Comparison of ENCODE assay signal across 15 mouse cellular contexts in genomic region chr12:105021441-105022069, GRCm38 (mm10). TPM values are rescaled to one million over a fixed set of nuclear protein-coding genes. Genes with fewer than 3 reads are reported as not detected.
DNase-seq lines count a peak whose midpoint lies in the region; ATAC-seq and TF ChIP-seq lines count a peak whose summit lies in the region.
"Had no signal": no experiment of that assay in that cellular context is flagged by ENCODE, and none has a peak within 500 bp of the region (broad histone marks: within the 10 kb centered on the region; RNA-seq: fewer than 3 reads in every experiment).

No protein-coding gene starts in this region.

- H3K4me1 ChIP-seq in hindbrain, embryonic 10.5 days (replicated peaks) = peaks cover 21% of the 10 kb centered on the region
- peaks cover 8% of the 10 kb centered on the region; the same call in 1 of the 2 replicates for H3K4me1 ChIP-seq in hindbrain, embryonic 13.5 days (replicated peaks)
- no peaks in the 10 kb centered on the region for H3K4me1 ChIP-seq in forebrain, embryonic 14.5 days (ENCODE audit: control insufficient read depth, insufficient read depth, low read length)
- no peaks in the 10 kb centered on the region for H3K4me1 ChIP-seq in intestine, postnatal 0 days (replicated peaks; ENCODE audit: control insufficient read depth, insufficient read depth, low read length)
- H3K4me1 ChIP-seq: neural tube, embryonic 12.5 days had no signal

- WGBS in hindbrain, embryonic 10.5 days = 80% methylated on average over 8 of the region's 8 CpGs
- WGBS in hindbrain, embryonic 13.5 days = 86% methylated on average over 8 of the region's 8 CpGs
- 90% methylated on average over 8 of the region's 8 CpGs for WGBS in forebrain, embryonic 14.5 days
- WGBS in intestine, postnatal 0 days = 75% methylated on average over 8 of the region's 8 CpGs

- peaks cover 21% of the 10 kb centered on the region for H3K9me3 ChIP-seq in hindbrain, embryonic 10.5 days
- H3K9me3 ChIP-seq in hindbrain, embryonic 13.5 days = peaks cover 10% of the 10 kb centered on the region
- H3K9me3 ChIP-seq in forebrain, embryonic 14.5 days (replicated peaks; ENCODE audit: control insufficient read depth, low read length) = 0 out of 2 replicates have a peak, but pooled peaks cover 3% of the 10 kb centered on the region
- H3K9me3 ChIP-seq in intestine, postnatal 0 days (ENCODE audit: control insufficient read depth) = no peaks in the 10 kb centered on the region

- H3K27me3 ChIP-seq in hindbrain, embryonic 10.5 days (ENCODE audit: insufficient read depth, poor library complexity, severe bottlenecking) = no peaks in the 10 kb centered on the region
- no peaks in the 10 kb centered on the region for H3K27me3 ChIP-seq in hindbrain, embryonic 13.5 days
- H3K27me3 ChIP-seq in forebrain, embryonic 14.5 days (replicated peaks; ENCODE audit: control insufficient read depth, insufficient read depth, low read length) = no peaks in the 10 kb centered on the region
- no peaks in the 10 kb centered on the region for H3K27me3 ChIP-seq in intestine, postnatal 0 days (replicated peaks; ENCODE audit: control insufficient read depth, insufficient read depth, low read length)
- H3K27me3 ChIP-seq: neural tube, embryonic 12.5 days had no signal

- no peak overlapping the region for H3K4me3 ChIP-seq in hindbrain, embryonic 10.5 days
- no peak overlapping the region for H3K4me3 ChIP-seq in hindbrain, embryonic 13.5 days
- H3K4me3 ChIP-seq in forebrain, embryonic 14.5 days (ENCODE audit: low read depth, low read length) = no peak overlapping the region
- no peak overlapping the region for H3K4me3 ChIP-seq in intestine, postnatal 0 days (ENCODE audit: low read depth, low read length)
- H3K4me3 ChIP-seq: embryonic facial prominence, embryonic 10.5 days; neural tube, embryonic 12.5 days had no signal

- no peak for TF ChIP-seq CTCF in intestine, postnatal 0 days (IDR thresholded peaks at IDR 0.05; ENCODE audit: low read depth)

- no peak overlapping the region for H3K9ac ChIP-seq in hindbrain, embryonic 13.5 days
- no peak overlapping the region for H3K9ac ChIP-seq in forebrain, embryonic 14.5 days (ENCODE audit: low read length)
- H3K9ac ChIP-seq in intestine, postnatal 0 days (ENCODE audit: low read depth, low read length) = no peak overlapping the region
- H3K9ac ChIP-seq: hindbrain, embryonic 14.5 days; neural tube, embryonic 12.5 days had no signal

- H3K27ac ChIP-seq in hindbrain, embryonic 10.5 days = 0 out of 2 replicates have a peak overlapping the region, but pooled peaks have one; percentile 12
- no peak overlapping the region for H3K27ac ChIP-seq in hindbrain, embryonic 13.5 days
- no peak overlapping the region for H3K27ac ChIP-seq in forebrain, embryonic 14.5 days (ENCODE audit: low read depth, low read length)
- H3K27ac ChIP-seq in intestine, postnatal 0 days (ENCODE audit: low read depth, low read length) = no peak overlapping the region
- H3K27ac ChIP-seq: embryonic facial prominence, embryonic 10.5 days; hindbrain, embryonic 14.5 days; neural tube, embryonic 12.5 days had no signal

- DNase-seq in hindbrain, embryonic 10.5 days (ENCODE audit: low spot score) = no peak
- DNase-seq in induced T-regulatory cell, adult 2 months (ENCODE audit: low read depth) = peak; percentile 63
- no peak for DNase-seq in forebrain, embryonic 14.5 days (ENCODE audit: low spot score)
- no peak for DNase-seq in ovary, adult 18-20 months (ENCODE audit: low spot score)
- DNase-seq: cerebellum, postnatal 25 days; gastrocnemius, postnatal 25 days; kidney, adult 18-20 months; lung, adult 2 months had no signal

- H3K4me2 ChIP-seq in hindbrain, embryonic 13.5 days = no peak overlapping the region
- no peak overlapping the region for H3K4me2 ChIP-seq in forebrain, embryonic 14.5 days (ENCODE audit: low read length)
- H3K4me2 ChIP-seq in intestine, postnatal 0 days (replicated peaks; ENCODE audit: low read depth) = no peak overlapping the region
- H3K4me2 ChIP-seq: hindbrain, embryonic 14.5 days; neural tube, embryonic 12.5 days had no signal

- H3K36me3 ChIP-seq in hindbrain, embryonic 10.5 days = peaks cover 13% of the 10 kb centered on the region
- 0 out of 2 replicates have a peak, but pooled peaks cover 8% of the 10 kb centered on the region for H3K36me3 ChIP-seq in hindbrain, embryonic 13.5 days
- no peaks in the 10 kb centered on the region for H3K36me3 ChIP-seq in forebrain, embryonic 14.5 days (ENCODE audit: control insufficient read depth, insufficient read depth, low read length)
- H3K36me3 ChIP-seq in intestine, postnatal 0 days (ENCODE audit: control insufficient read depth, insufficient read depth) = no peaks in the 10 kb centered on the region

- ATAC-seq in hindbrain, embryonic 13.5 days (ENCODE audit: low FRiP score) = no peak
- ATAC-seq in CD4-positive, CD25-positive, alpha-beta regulatory T cell, adult 4 months = peak; percentile 48
- peak; percentile 32 for ATAC-seq in megakaryocyte, adult 5-6 weeks (ENCODE audit: poor library complexity, severe bottlenecking)
- ATAC-seq in forebrain, embryonic 14.5 days = no peak
- ATAC-seq in intestine, postnatal 0 days = no peak

RNA-seq across cellular contexts. Expression of gene Glrx5, which starts 10.9 kb away (rescaled TPM):
- polyA plus RNA-seq in hindbrain, embryonic 10.5 days (2016; fragmentation: Nextera tagmentation; extraction: Ambion mirVana) = 230 and 235 TPM in 2 replicates
- polyA plus RNA-seq in hindbrain, embryonic 13.5 days (2015; fragmentation: Nextera tagmentation; extraction: Ambion mirVana) = 156 and 158 TPM in 2 replicates
- polyA plus RNA-seq in CD4-positive, CD25-positive, alpha-beta regulatory T cell, adult 4 months (2017; shearing (Covaris generic)) = 1 to 10 TPM; 3.3 to 8.5 TPM
- 24.8 and 35.1 TPM in 2 replicates for total RNA-seq in megakaryocyte, adult 5-6 weeks (2015)
- 10.0 and 10.7 TPM in 2 replicates for total RNA-seq in megakaryocyte, adult 5-6 weeks (2017)
- polyA plus RNA-seq in forebrain, embryonic 14.5 days (2014; fragmentation: Nextera tagmentation; extraction: Ambion mirVana) = 154 and 173 TPM in 2 replicates
- polyA plus RNA-seq in intestine, postnatal 0 days (2015; fragmentation: Nextera tagmentation; extraction: Ambion mirVana) = 209 TPM in 2 replicates

RNA-seq across cellular contexts. Expression of gene Syne3, which starts 11.9 kb away (rescaled TPM):
- 0.09 and 0.15 TPM in 2 replicates for polyA plus RNA-seq in hindbrain, embryonic 10.5 days (2016; fragmentation: Nextera tagmentation; extraction: Ambion mirVana)
- 0.25 and 0.31 TPM in 2 replicates for polyA plus RNA-seq in hindbrain, embryonic 13.5 days (2015; fragmentation: Nextera tagmentation; extraction: Ambion mirVana)
- polyA plus RNA-seq in CD4-positive, CD25-positive, alpha-beta regulatory T cell, adult 4 months (2017; shearing (Covaris generic)) = 1 to 10 TPM; 1.6 to 5.5 TPM
- total RNA-seq in megakaryocyte, adult 5-6 weeks (2015) = 14.1 and 17.8 TPM in 2 replicates
- total RNA-seq in megakaryocyte, adult 5-6 weeks (2017) = 26.9 and 28.4 TPM in 2 replicates
- 0.08 and 0.22 TPM in 2 replicates for polyA plus RNA-seq in forebrain, embryonic 14.5 days (2014; fragmentation: Nextera tagmentation; extraction: Ambion mirVana)
- polyA plus RNA-seq in intestine, postnatal 0 days (2015; fragmentation: Nextera tagmentation; extraction: Ambion mirVana) = 1.6 and 1.8 TPM in 2 replicates

Comparison
In these comparisons a context has a peak if more than half of its experiments do, and no peak if none do; other contexts are left out.
1. ATAC-seq: peak in CD4-positive, CD25-positive, alpha-beta regulatory T cell, adult 4 months (single experiment) and megakaryocyte, adult 5-6 weeks (single experiment); none in hindbrain, embryonic 13.5 days (single experiment), forebrain, embryonic 14.5 days (single experiment) and intestine, postnatal 0 days (single experiment).
2. RNA of gene Glrx5, which starts 10.9 kb away (polyA plus RNA-seq): 230 to 235 TPM in hindbrain, embryonic 10.5 days, 209 TPM in intestine, postnatal 0 days, 154 to 173 TPM in forebrain, embryonic 14.5 days and 156 to 158 TPM in hindbrain, embryonic 13.5 days; 3.3 to 8.5 TPM in CD4-positive, CD25-positive, alpha-beta regulatory T cell, adult 4 months; every median in the first group is over 10 times any median in the second.